Mouse (Mus musculus): ENCODE results near the gene Rufy4. TPM values are rescaled to one million over a fixed set of nuclear protein-coding genes. Genes with fewer than 3 reads are reported as not detected.

The Rufy4 gene
- total RNA-seq (2017) = 2.3 and 2.7 TPM in 2 replicates

DNA sequence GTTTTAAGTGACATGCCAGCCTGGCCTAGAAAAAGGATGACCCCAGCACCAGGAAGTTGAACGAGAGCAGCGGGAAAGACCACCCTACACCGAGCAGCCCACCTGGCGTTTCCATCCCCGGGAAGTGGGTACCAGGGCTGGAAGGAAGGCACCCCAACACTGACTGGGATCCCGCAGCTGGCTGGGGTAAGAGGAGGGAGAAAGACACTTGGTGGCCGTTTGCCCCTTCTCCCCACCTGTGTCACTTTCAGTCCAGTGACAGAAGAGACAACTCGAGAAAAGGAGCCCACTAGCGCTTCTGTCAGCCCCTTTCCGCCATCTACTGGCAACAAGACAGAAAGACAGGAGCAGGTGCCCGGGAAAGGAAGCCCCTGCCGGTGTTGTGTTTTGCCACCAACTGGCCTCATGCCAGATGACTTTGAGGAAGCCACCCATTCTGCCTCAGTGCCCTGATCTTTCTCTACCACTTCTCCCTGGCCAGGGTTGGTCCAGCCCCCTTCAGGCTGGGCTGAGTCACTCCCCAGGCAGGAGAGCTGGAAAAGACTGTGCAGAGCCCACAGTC lies at the start of gene Rufy4:
Gene Rufy4 (plus strand): TSS at position 551 of the 562 bp plus-strand sequence.
- ATAC-seq (replicated peaks in 1 of 2; ENCODE audit: insufficient read depth in 1 of 2, low FRiP score in 2 of 2, low TSS enrichment in 1 of 2, low read depth in 1 of 2, poor library complexity in 2 of 2, severe bottlenecking in 2 of 2) = peak; percentile 85

DNA sequence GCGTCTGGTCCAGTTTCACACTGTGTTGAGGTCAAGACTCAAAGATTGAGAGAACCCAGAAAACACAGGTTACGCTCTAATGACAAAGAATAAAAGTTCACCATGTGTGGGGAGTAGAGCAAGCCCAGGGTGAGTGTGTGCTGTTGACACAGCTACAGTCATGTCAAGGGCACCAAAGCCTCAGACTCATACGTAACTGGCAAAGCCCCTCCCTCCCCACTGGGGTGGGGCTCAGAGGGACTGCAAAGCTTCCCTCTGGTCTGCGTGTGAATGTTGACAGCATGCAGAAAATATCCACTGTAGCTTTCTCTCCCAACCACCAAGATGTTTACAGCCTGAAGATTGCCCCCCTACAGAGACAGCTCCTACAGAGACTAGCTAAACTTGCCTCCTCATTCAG lies 49.1 kb upstream of the Rufy4 start:
- no peak for ATAC-seq (replicated peaks in 1 of 2; ENCODE audit: insufficient read depth in 1 of 2, low FRiP score in 2 of 2, low TSS enrichment in 1 of 2, low read depth in 1 of 2, poor library complexity in 2 of 2, severe bottlenecking in 2 of 2)

- ATAC-seq (replicated peaks in 1 of 2; ENCODE audit: insufficient read depth in 1 of 2, low FRiP score in 2 of 2, low TSS enrichment in 1 of 2, low read depth in 1 of 2, poor library complexity in 2 of 2, severe bottlenecking in 2 of 2) = peak; percentile 58 to 68
Measured at GRCm38 (mm10) chr1:74077353-74077752, 48.0 kb upstream of the Rufy4 start.

DNA sequence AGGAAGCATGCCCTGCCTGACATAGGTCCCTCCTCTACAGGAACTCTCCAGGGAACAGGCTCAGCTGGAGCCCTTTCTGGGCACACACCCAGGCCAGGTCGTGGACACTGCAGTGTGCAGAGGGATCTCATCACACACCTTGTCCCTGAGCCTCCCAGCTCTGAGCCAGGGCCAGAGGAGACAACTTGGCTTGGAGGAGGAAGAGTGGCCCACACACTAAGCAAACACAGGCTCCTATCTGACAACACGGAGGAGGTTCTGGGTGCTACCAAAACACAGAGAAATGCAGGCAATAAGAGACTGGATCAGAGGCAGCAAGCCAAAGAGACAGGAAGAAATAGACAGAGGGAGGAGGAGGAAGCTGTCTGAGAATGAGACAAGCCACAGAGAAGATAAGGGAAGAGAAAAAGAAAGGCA lies 43.8 kb upstream of the Rufy4 start:
- no peak for ATAC-seq (replicated peaks in 1 of 2; ENCODE audit: insufficient read depth in 1 of 2, low FRiP score in 2 of 2, low TSS enrichment in 1 of 2, low read depth in 1 of 2, poor library complexity in 2 of 2, severe bottlenecking in 2 of 2)

DNA sequence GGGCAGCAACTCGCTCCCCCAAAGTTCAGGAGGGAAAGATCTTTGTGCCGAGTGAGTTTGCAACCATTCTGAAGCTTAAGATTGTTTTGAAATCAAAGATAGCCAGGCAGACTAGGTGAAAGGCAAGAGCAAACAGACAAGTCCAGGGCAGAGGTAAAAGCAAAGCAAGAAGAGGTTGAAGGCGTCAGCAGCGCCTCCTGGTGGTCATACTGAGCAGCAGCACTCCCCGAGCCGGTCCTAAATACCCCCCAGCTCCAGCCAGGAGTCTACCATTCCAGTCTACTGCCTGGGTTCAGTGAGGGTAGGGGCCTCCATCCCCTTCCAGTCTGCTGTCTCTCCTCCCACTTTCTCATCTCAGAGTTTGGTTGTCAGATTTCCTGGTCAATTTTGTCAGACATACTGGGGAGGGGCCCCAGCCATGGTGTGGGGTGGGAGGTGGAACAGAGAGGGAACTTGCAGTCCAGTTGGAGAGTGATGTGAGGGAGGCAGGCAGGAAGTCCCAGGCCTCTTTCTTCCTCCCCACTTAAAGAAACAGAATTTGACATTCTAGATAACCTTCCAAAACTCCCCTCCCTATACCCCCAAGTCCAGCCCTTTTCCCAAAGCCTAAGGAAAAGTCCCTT lies 42.4 kb upstream of the Rufy4 start:
- peak; percentile 74 to 80 for ATAC-seq (replicated peaks in 1 of 2; ENCODE audit: insufficient read depth in 1 of 2, low FRiP score in 2 of 2, low TSS enrichment in 1 of 2, low read depth in 1 of 2, poor library complexity in 2 of 2, severe bottlenecking in 2 of 2)

GRCm38 (mm10) chr1:74084065-74084705 lies 41.2 kb upstream of the Rufy4 start:
- no peak for ATAC-seq (replicated peaks in 1 of 2; ENCODE audit: insufficient read depth in 1 of 2, low FRiP score in 2 of 2, low TSS enrichment in 1 of 2, low read depth in 1 of 2, poor library complexity in 2 of 2, severe bottlenecking in 2 of 2)

DNA sequence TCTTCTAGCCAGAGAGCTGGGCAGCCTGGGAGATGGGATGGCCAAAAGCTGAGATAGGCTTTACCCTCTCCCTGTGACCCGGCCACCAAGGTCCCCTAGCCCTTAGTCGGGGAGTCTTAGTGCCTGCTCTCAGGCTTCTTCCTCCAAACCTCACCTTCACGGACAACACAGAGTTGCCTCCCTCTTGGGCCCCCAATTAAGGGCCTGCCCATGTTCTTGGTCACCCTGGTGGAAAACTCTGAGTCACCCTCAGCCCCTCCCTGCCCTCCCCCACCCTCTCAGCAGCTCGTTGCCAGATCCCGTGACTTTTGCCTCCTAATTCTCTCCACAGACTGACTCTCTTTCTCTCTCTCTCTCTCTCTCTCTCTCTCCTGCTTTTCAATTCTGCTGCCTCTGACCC lies 40.6 kb upstream of the Rufy4 start:
- no peak for ATAC-seq (replicated peaks in 1 of 2; ENCODE audit: insufficient read depth in 1 of 2, low FRiP score in 2 of 2, low TSS enrichment in 1 of 2, low read depth in 1 of 2, poor library complexity in 2 of 2, severe bottlenecking in 2 of 2)

DNA sequence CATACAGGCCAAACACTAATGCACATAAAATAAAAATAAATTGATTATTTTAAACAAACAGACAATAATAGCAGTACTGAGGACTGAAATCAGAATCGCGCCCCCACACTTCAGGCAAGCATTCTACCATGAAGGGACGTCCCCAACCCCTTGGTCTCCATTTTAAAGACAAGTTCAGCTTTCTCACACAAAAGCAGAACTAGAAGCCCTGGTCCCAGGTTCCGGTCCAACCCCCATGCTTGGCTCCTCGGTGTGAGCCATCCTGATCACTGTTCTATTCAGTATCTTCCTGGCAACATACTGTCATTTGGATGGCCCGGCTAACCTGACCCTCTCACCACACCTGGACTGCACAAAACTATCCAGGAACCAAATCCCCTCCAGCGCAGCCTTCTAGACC lies 39.8 kb upstream of the Rufy4 start:
- ATAC-seq (replicated peaks in 1 of 2; ENCODE audit: insufficient read depth in 1 of 2, low FRiP score in 2 of 2, low TSS enrichment in 1 of 2, low read depth in 1 of 2, poor library complexity in 2 of 2, severe bottlenecking in 2 of 2) = no peak

GRCm38 (mm10) chr1:74088569-74088968 lies 36.8 kb upstream of the Rufy4 start:
- no peak for ATAC-seq (replicated peaks in 1 of 2; ENCODE audit: insufficient read depth in 1 of 2, low FRiP score in 2 of 2, low TSS enrichment in 1 of 2, low read depth in 1 of 2, poor library complexity in 2 of 2, severe bottlenecking in 2 of 2)

GRCm38 (mm10) chr1:74090329-74090728 lies 35.0 kb upstream of the Rufy4 start:
- ATAC-seq (replicated peaks in 1 of 2; ENCODE audit: insufficient read depth in 1 of 2, low FRiP score in 2 of 2, low TSS enrichment in 1 of 2, low read depth in 1 of 2, poor library complexity in 2 of 2, severe bottlenecking in 2 of 2) = no peak

GRCm38 (mm10) chr1:74091138-74091537 lies 34.2 kb upstream of the Rufy4 start:
- ATAC-seq (replicated peaks in 1 of 2; ENCODE audit: insufficient read depth in 1 of 2, low FRiP score in 2 of 2, low TSS enrichment in 1 of 2, low read depth in 1 of 2, poor library complexity in 2 of 2, severe bottlenecking in 2 of 2) = no peak

DNA sequence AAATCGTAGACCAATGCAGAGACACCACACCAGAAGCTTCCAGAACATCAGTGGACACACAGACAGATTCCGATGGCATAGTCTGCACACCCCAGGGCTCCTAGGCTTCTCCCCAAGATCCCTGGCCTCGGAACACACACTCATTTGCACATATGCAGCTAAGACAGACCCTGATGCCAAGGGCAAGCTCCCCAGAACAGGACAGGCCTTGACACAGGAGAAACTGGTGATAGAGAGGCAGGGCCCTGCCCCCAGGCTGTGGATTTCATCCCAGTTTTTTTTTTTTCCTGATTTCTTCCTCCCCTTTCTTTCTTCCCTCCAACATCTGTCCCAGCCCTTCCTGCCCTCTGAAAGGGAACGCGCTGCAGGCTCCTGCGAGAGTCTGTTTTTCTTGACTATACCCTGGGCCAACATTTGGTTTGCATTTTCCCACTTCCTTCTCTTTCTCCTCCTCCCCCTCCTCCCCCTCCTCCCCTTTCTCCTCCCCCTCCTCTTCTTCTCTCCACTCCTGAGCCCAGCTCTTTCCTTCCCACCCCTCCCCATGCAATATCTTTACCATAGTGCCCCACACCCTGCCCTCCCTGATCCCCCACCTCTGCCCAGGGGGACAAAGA lies 33.6 kb upstream of the Rufy4 start:
- no peak for ATAC-seq (replicated peaks in 1 of 2; ENCODE audit: insufficient read depth in 1 of 2, low FRiP score in 2 of 2, low TSS enrichment in 1 of 2, low read depth in 1 of 2, poor library complexity in 2 of 2, severe bottlenecking in 2 of 2)

DNA sequence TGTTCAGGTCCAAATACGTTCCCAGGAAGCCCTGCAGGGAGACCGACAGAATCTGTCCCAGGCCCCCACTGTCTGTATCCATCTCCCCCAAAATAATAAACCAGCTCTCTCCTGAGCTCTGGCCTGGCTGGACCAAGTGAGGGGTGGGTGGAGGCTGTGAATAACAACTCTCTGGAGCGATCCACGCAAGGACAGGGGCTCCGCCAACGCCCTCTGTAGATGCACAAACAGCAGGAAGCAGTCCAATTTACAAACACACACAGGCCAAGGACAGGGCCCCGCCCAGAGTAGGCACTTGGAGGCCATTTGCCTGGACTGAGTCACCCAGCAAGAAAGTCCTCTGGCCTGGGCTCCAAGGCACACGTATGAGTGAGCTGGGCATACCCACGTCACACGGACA lies 33.1 kb upstream of the Rufy4 start:
- no peak for ATAC-seq (replicated peaks in 1 of 2; ENCODE audit: insufficient read depth in 1 of 2, low FRiP score in 2 of 2, low TSS enrichment in 1 of 2, low read depth in 1 of 2, poor library complexity in 2 of 2, severe bottlenecking in 2 of 2)

- no peak for ATAC-seq (replicated peaks in 1 of 2; ENCODE audit: insufficient read depth in 1 of 2, low FRiP score in 2 of 2, low TSS enrichment in 1 of 2, low read depth in 1 of 2, poor library complexity in 2 of 2, severe bottlenecking in 2 of 2)
Measured at GRCm38 (mm10) chr1:74093447-74093846, 31.9 kb upstream of the Rufy4 start.

DNA sequence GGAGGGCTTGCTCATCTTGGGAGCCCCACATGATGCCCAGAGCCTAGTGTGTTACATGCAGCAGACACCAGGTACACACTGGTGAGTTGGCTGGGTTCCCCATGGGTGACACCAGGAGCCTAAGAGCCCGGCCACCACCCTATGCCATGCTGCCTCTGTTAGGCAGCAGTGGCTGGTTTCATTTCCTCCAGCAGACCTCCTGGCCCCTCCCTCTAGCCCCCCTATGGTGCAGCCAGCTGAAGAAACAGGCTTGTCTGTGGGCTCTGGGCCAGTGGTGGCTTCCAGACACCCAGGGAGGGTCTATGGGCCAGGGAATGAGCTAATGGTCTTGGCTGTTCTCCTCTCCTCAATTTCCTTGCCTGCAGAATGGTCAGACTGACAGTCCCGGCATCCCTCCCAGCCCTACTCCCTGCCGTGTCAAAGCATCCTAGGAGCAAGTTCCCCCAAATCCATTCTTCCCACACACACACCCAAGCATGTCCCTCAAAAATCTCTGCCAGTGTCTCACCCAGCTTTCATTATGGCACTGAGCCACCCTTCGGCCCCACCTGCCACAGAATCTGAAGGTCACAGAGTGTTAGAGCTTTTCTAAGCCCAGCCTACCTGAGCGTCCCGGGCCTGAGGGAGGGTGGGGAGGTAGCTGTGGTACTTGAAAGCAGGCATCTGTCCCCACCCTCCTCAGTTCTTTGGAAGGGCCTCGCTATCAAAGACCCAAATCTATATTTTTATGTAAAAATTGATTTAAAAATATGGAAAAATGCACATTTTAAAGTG lies 30.7 kb upstream of the Rufy4 start:
- peak; percentile 57 to 65 for ATAC-seq (replicated peaks in 1 of 2; ENCODE audit: insufficient read depth in 1 of 2, low FRiP score in 2 of 2, low TSS enrichment in 1 of 2, low read depth in 1 of 2, poor library complexity in 2 of 2, severe bottlenecking in 2 of 2)

DNA sequence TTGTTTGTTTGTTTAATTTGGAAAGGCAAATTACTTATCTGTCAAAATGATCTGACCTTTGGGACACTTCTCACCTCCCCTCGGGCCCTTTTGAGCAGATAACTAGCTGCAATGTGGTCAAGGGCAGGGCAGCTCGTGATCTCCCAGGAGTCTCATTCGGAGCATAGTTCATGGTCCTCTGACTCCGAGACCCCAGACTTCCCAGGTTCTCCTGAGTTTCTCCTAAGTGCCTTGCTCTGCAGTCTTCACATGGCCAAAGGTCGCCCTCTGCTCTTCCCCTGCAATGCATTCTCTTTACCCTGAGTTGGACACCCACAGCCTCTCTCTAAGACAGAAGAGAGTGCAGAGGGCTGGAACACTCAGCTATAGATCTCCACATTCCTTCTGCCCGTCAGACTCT lies 30.0 kb upstream of the Rufy4 start:
- no peak for ATAC-seq (replicated peaks in 1 of 2; ENCODE audit: insufficient read depth in 1 of 2, low FRiP score in 2 of 2, low TSS enrichment in 1 of 2, low read depth in 1 of 2, poor library complexity in 2 of 2, severe bottlenecking in 2 of 2)

GRCm38 (mm10) chr1:74095728-74096127 lies 29.6 kb upstream of the Rufy4 start:
- no peak for ATAC-seq (replicated peaks in 1 of 2; ENCODE audit: insufficient read depth in 1 of 2, low FRiP score in 2 of 2, low TSS enrichment in 1 of 2, low read depth in 1 of 2, poor library complexity in 2 of 2, severe bottlenecking in 2 of 2)

Data from hematopoietic stem cell, adult 5-6 weeks (primary cell).